ENCODE assay signal across 12 mouse cellular contexts in genomic region chr16:14372382-14372781, GRCm38 (mm10). TPM values are rescaled to one million over a fixed set of nuclear protein-coding genes. Genes with fewer than 3 reads are reported as not detected.
DNase-seq lines count a peak whose midpoint lies in the region; ATAC-seq and TF ChIP-seq lines count a peak whose summit lies in the region.
"Had no signal": no experiment of that assay in that cellular context is flagged by ENCODE, and none has a peak within 500 bp of the region (broad histone marks: within the 10 kb centered on the region; RNA-seq: fewer than 3 reads in every experiment).

No protein-coding gene starts in this region.

- ATAC-seq in kidney, embryonic 16.5 days (ENCODE audit: low FRiP score, low TSS enrichment): no peak
- ATAC-seq in Patski: peak; percentile 25
- ATAC-seq in liver, embryonic 15.5 days (ENCODE audit: insufficient read depth): no peak

- H3K4me2 ChIP-seq in kidney, embryonic 16.5 days (replicated peaks; ENCODE audit: low read depth, low read length): no peak overlapping the region
- peak overlapping the region; percentile 42 for H3K4me2 ChIP-seq in liver, embryonic 15.5 days
- H3K4me2 ChIP-seq: midbrain, embryonic 12.5 days; neural tube, embryonic 13.5 days had no signal

- CTCF ChIA-PET in Patski (lab: Charles Lee): interaction anchor here (1.3 to 1.8 kb wide), 2 partner anchors 11 to 21 kb away, joined by 3 to 8 read pairs; partner anchors contain the start of gene Abcc1

- no peaks in the 10 kb centered on the region for H3K27me3 ChIP-seq in kidney, embryonic 16.5 days (ENCODE audit: insufficient read depth, low read length)
- H3K27me3 ChIP-seq in Patski: no peaks in the 10 kb centered on the region
- H3K27me3 ChIP-seq in liver, embryonic 15.5 days: no peaks in the 10 kb centered on the region
- H3K27me3 ChIP-seq: midbrain, embryonic 12.5 days; neural tube, embryonic 13.5 days had no signal

- in situ Hi-C loops in Patski (cut with MboI; ENCODE audit: low pct_unique_long_range_greater_than_20kb): no loop called here

- no peak for DNase-seq in gastrocnemius, adult 2 months
- no peak for DNase-seq in gastrocnemius, postnatal 25 days
- DNase-seq in kidney, adult 18-20 months: no peak
- no peak for DNase-seq in Patski (ENCODE audit: low read depth, low spot score)
- no peak for DNase-seq in yolk sac, embryonic 10.5 days (ENCODE audit: low spot score)
- no peak for DNase-seq in gastrocnemius, postnatal 10 days

- no peaks in the 10 kb centered on the region for H3K36me3 ChIP-seq in kidney, embryonic 16.5 days (ENCODE audit: insufficient read depth, low read length)
- no peaks in the 10 kb centered on the region for H3K36me3 ChIP-seq in liver, embryonic 15.5 days (replicated peaks)
- H3K36me3 ChIP-seq: midbrain, embryonic 12.5 days; neural tube, embryonic 13.5 days had no signal

- 54% methylated on average over 1 of the region's 1 CpGs for WGBS in kidney, embryonic 16.5 days
- 13% methylated on average over 1 of the region's 1 CpGs for WGBS in liver, embryonic 15.5 days (ENCODE audit: insufficient replicate concordance)

- H3K9me3 ChIP-seq in kidney, embryonic 16.5 days (ENCODE audit: low read length): no peaks in the 10 kb centered on the region
- no peaks in the 10 kb centered on the region for H3K9me3 ChIP-seq in liver, embryonic 15.5 days (replicated peaks)
- H3K9me3 ChIP-seq: G1E; midbrain, embryonic 12.5 days; neural tube, embryonic 13.5 days had no signal

- TF ChIP-seq CTCF in gastrocnemius, adult 2 months (IDR thresholded peaks at IDR 0.05): no peak
- TF ChIP-seq CTCF in Patski (IDR thresholded peaks at IDR 0.05): no peak

- H3K27ac ChIP-seq in gastrocnemius, adult 2 months: peak overlapping the region; percentile 94
- H3K27ac ChIP-seq in kidney, embryonic 16.5 days (ENCODE audit: low read length): peak overlapping the region; percentile 71
- peak overlapping the region; percentile 64; the same call in 1 of the 2 replicates for H3K27ac ChIP-seq in liver, embryonic 15.5 days (replicated peaks)
- H3K27ac ChIP-seq: hindbrain, postnatal 0 days; midbrain, embryonic 12.5 days; neural tube, embryonic 13.5 days had no signal

- H3K4me3 ChIP-seq in gastrocnemius, adult 2 months: peak overlapping the region; percentile 34
- no peak overlapping the region for H3K4me3 ChIP-seq in kidney, embryonic 16.5 days (ENCODE audit: low read length)
- no peak overlapping the region for H3K4me3 ChIP-seq in liver, embryonic 15.5 days (replicated peaks)
- H3K4me3 ChIP-seq: midbrain, embryonic 12.5 days; neural tube, embryonic 13.5 days had no signal

- intact Hi-C loops in gastrocnemius, adult 2 months (cut with DNase I): no loop called here

- H3K4me1 ChIP-seq in kidney, embryonic 16.5 days (ENCODE audit: insufficient read depth, low read length): peaks cover 17% of the 10 kb centered on the region
- peaks cover 19% of the 10 kb centered on the region for H3K4me1 ChIP-seq in liver, embryonic 15.5 days (replicated peaks)

- no peak overlapping the region for H3K9ac ChIP-seq in kidney, embryonic 16.5 days (replicated peaks; ENCODE audit: low read length)
- H3K9ac ChIP-seq in liver, embryonic 15.5 days: no peak overlapping the region
- H3K9ac ChIP-seq: midbrain, embryonic 12.5 days; neural tube, embryonic 13.5 days had no signal

- POLR2A ChIA-PET in Patski (lab: Charles Lee): interaction anchor here (0.6 to 3.4 kb wide), 2 partner anchors 11 to 813 kb away, joined by 7 to 19 read pairs; partner anchors contain the start of gene Abcc1

RNA-seq across cellular contexts. Expression of gene Abcc1, which starts 11.0 kb away (rescaled TPM):
- total RNA-seq in gastrocnemius, adult 2 months (2021): 10 to 100 TPM; 21.6 to 25.0 TPM
- total RNA-seq in gastrocnemius, postnatal 25 days (2021): 10 to 100 TPM; 18.8 to 21.8 TPM
- polyA plus RNA-seq in kidney, embryonic 16.5 days (2015; fragmentation: Nextera tagmentation; extraction: Ambion mirVana): 11.9 and 14.6 TPM in 2 replicates
- 28.3 TPM for polyA plus RNA-seq in Patski (2021)
- polyA plus RNA-seq in liver, embryonic 15.5 days (2015; fragmentation: Nextera tagmentation; extraction: Ambion mirVana): 2.2 and 2.3 TPM in 2 replicates
- total RNA-seq in gastrocnemius, postnatal 10 days (2021): 10 to 100 TPM; 30.2 to 37.6 TPM

RNA-seq across cellular contexts. Expression of gene Fopnl, which starts 55.2 kb away (rescaled TPM):
- total RNA-seq in gastrocnemius, adult 2 months (2021): 10 to 100 TPM; 65.5 to 73.3 TPM
- 10 to 100 TPM; 61.1 to 62.4 TPM for total RNA-seq in gastrocnemius, postnatal 25 days (2021)
- 147 and 150 TPM in 2 replicates for polyA plus RNA-seq in kidney, embryonic 16.5 days (2015; fragmentation: Nextera tagmentation; extraction: Ambion mirVana)
- polyA plus RNA-seq in Patski (2021): 56.6 TPM
- 58.9 and 62.8 TPM in 2 replicates for polyA plus RNA-seq in liver, embryonic 15.5 days (2015; fragmentation: Nextera tagmentation; extraction: Ambion mirVana)
- total RNA-seq in gastrocnemius, postnatal 10 days (2021): 10 to 100 TPM; 60.0 to 65.4 TPM
